ENCODE assay signal across 16 mouse cellular contexts in genomic region chr3:108014098-108014973, GRCm38 (mm10). TPM values are rescaled to one million over a fixed set of nuclear protein-coding genes. Genes with fewer than 3 reads are reported as not detected.
DNase-seq lines count a peak whose midpoint lies in the region; ATAC-seq and TF ChIP-seq lines count a peak whose summit lies in the region.
"Had no signal": no experiment of that assay in that cellular context is flagged by ENCODE, and none has a peak within 500 bp of the region (broad histone marks: within the 10 kb centered on the region; RNA-seq: fewer than 3 reads in every experiment).

No protein-coding gene starts in this region.

- 84% methylated on average over 7 of the region's 8 CpGs for WGBS in hindbrain, postnatal 0 days
- WGBS in hindbrain, embryonic 14.5 days = 88% methylated on average over 7 of the region's 8 CpGs
- 83% methylated on average over 7 of the region's 8 CpGs for WGBS in liver, postnatal 0 days (ENCODE audit: insufficient replicate concordance)

- peak overlapping the region; percentile 45; the same call in 1 of the 2 replicates for H3K27ac ChIP-seq in hindbrain, postnatal 0 days
- H3K27ac ChIP-seq in hindbrain, embryonic 14.5 days = no peak overlapping the region
- H3K27ac ChIP-seq in liver, postnatal 0 days (ENCODE audit: low read depth) = peak overlapping the region; percentile 86
- H3K27ac ChIP-seq: embryonic facial prominence, embryonic 10.5 days had no signal

- no peak for TF ChIP-seq CTCF in hindbrain, postnatal 0 days (IDR thresholded peaks at IDR 0.05; ENCODE audit: low read depth)
- TF ChIP-seq CTCF in liver, postnatal 0 days (IDR thresholded peaks at IDR 0.05; ENCODE audit: low read depth) = no peak

- no peaks in the 10 kb centered on the region for H3K36me3 ChIP-seq in hindbrain, postnatal 0 days (ENCODE audit: insufficient read depth, low read length)
- H3K36me3 ChIP-seq in hindbrain, embryonic 14.5 days (replicated peaks; ENCODE audit: control insufficient read depth, insufficient read depth) = no peaks in the 10 kb centered on the region
- no peaks in the 10 kb centered on the region for H3K36me3 ChIP-seq in liver, postnatal 0 days (replicated peaks; ENCODE audit: insufficient read depth, low read length)
- H3K36me3 ChIP-seq: embryonic facial prominence, embryonic 10.5 days; heart, embryonic 10.5 days had no signal

- no peaks in the 10 kb centered on the region for H3K9me3 ChIP-seq in hindbrain, postnatal 0 days (ENCODE audit: low read length)
- H3K9me3 ChIP-seq in hindbrain, embryonic 14.5 days (ENCODE audit: control insufficient read depth, low read length) = no peaks in the 10 kb centered on the region
- H3K9me3 ChIP-seq in liver, postnatal 0 days (ENCODE audit: low read length) = no peaks in the 10 kb centered on the region
- H3K9me3 ChIP-seq: embryonic facial prominence, embryonic 10.5 days; heart, embryonic 10.5 days had no signal

- no peaks in the 10 kb centered on the region for H3K27me3 ChIP-seq in hindbrain, postnatal 0 days (ENCODE audit: insufficient read depth, low read length)
- no peaks in the 10 kb centered on the region for H3K27me3 ChIP-seq in hindbrain, embryonic 14.5 days (ENCODE audit: control insufficient read depth, insufficient read depth, low read length)
- H3K27me3 ChIP-seq in liver, postnatal 0 days (ENCODE audit: insufficient read depth, low read length) = no peaks in the 10 kb centered on the region

- H3K4me3 ChIP-seq in hindbrain, postnatal 0 days (ENCODE audit: low read length) = no peak overlapping the region
- H3K4me3 ChIP-seq in hindbrain, embryonic 14.5 days (replicated peaks; ENCODE audit: low read length) = no peak overlapping the region
- H3K4me3 ChIP-seq in liver, postnatal 0 days (ENCODE audit: low read depth, low read length) = no peak overlapping the region
- H3K4me3 ChIP-seq: embryonic facial prominence, embryonic 10.5 days; heart, embryonic 10.5 days had no signal

- H3K4me1 ChIP-seq in hindbrain, postnatal 0 days (ENCODE audit: insufficient read depth, low read length) = peaks cover 16% of the 10 kb centered on the region
- peaks cover 9% of the 10 kb centered on the region; the same call in 1 of the 2 replicates for H3K4me1 ChIP-seq in hindbrain, embryonic 14.5 days (replicated peaks; ENCODE audit: control insufficient read depth, insufficient read depth, low read length)
- H3K4me1 ChIP-seq in liver, postnatal 0 days (ENCODE audit: insufficient read depth) = peaks cover 26% of the 10 kb centered on the region

- no peak overlapping the region for H3K9ac ChIP-seq in hindbrain, postnatal 0 days (replicated peaks; ENCODE audit: low read length)
- H3K9ac ChIP-seq in hindbrain, embryonic 14.5 days = no peak overlapping the region
- peak overlapping the region; percentile 26 for H3K9ac ChIP-seq in liver, postnatal 0 days (replicated peaks)

- TF ChIP-seq EP300 in liver, postnatal 0 days (IDR thresholded peaks at IDR 0.05; ENCODE audit: low read depth) = no peak

- no peak overlapping the region for H3K4me2 ChIP-seq in hindbrain, postnatal 0 days (ENCODE audit: low read depth, low read length)
- no peak overlapping the region for H3K4me2 ChIP-seq in hindbrain, embryonic 14.5 days (replicated peaks)
- peak overlapping the region; percentile 52 for H3K4me2 ChIP-seq in liver, postnatal 0 days (ENCODE audit: low read depth, low read length)

- ATAC-seq in hindbrain, postnatal 0 days = no peak
- no peak for ATAC-seq in hindbrain, embryonic 14.5 days (ENCODE audit: low FRiP score)
- ATAC-seq in liver, postnatal 0 days = no peak
- ATAC-seq: midbrain, embryonic 16.5 days had no signal

- no peak for DNase-seq in hindbrain, postnatal 0 days (ENCODE audit: low spot score)
- no peak for DNase-seq in hindbrain, embryonic 14.5 days (ENCODE audit: low spot score)
- peak; percentile 15 for DNase-seq in 3134 (ENCODE audit: extremely low read depth, insufficient read length, low spot score)
- peak; percentile 66 for DNase-seq in adipocyte (ENCODE audit: low spot score)
- DNase-seq in liver, postnatal 0 days = no peak
- no peak for DNase-seq in thymus, adult 18-20 months
- no peak for DNase-seq in MN1 (ENCODE audit: low spot score)
- DNase-seq: cerebellum, postnatal 10 days had no signal

RNA-seq across cellular contexts. Expression of gene Gstm1, which starts 3.4 kb away (rescaled TPM):
- 161 and 174 TPM in 2 replicates for total RNA-seq in hindbrain, postnatal 0 days (2014; rRNA removed)
- polyA plus RNA-seq in hindbrain, postnatal 0 days (2015; fragmentation: Nextera tagmentation; extraction: Ambion mirVana) = 429 and 453 TPM in 2 replicates
- polyA plus RNA-seq in hindbrain, embryonic 14.5 days (2014; fragmentation: Nextera tagmentation; extraction: Ambion mirVana) = 92.3 and 106 TPM in 2 replicates
- 188 and 211 TPM in 2 replicates for polyA plus RNA-seq in liver, postnatal 0 days (2015; fragmentation: Nextera tagmentation; extraction: Ambion mirVana)

RNA-seq across cellular contexts. Expression of gene Gstm2, which starts 28.1 kb away (rescaled TPM):
- total RNA-seq in hindbrain, postnatal 0 days (2014; rRNA removed) = 5.3 and 6.1 TPM in 2 replicates
- polyA plus RNA-seq in hindbrain, postnatal 0 days (2015; fragmentation: Nextera tagmentation; extraction: Ambion mirVana) = 18.7 and 20.0 TPM in 2 replicates
- 7.9 and 8.4 TPM in 2 replicates for polyA plus RNA-seq in hindbrain, embryonic 14.5 days (2014; fragmentation: Nextera tagmentation; extraction: Ambion mirVana)
- polyA plus RNA-seq in liver, postnatal 0 days (2015; fragmentation: Nextera tagmentation; extraction: Ambion mirVana) = 11.7 TPM in 2 replicates

RNA-seq across cellular contexts. Expression of gene Gstm4, which starts 30.4 kb away (rescaled TPM):
- total RNA-seq in hindbrain, postnatal 0 days (2014; rRNA removed) = 6.7 and 6.9 TPM in 2 replicates
- 22.5 and 23.0 TPM in 2 replicates for polyA plus RNA-seq in hindbrain, postnatal 0 days (2015; fragmentation: Nextera tagmentation; extraction: Ambion mirVana)
- polyA plus RNA-seq in hindbrain, embryonic 14.5 days (2014; fragmentation: Nextera tagmentation; extraction: Ambion mirVana) = 17.5 and 19.1 TPM in 2 replicates
- polyA plus RNA-seq in liver, postnatal 0 days (2015; fragmentation: Nextera tagmentation; extraction: Ambion mirVana) = 12.9 and 13.5 TPM in 2 replicates

RNA-seq across cellular contexts. Expression of gene Gstm3, which starts 45.3 kb away (rescaled TPM):
- total RNA-seq in hindbrain, postnatal 0 days (2014; rRNA removed) = not detected in 2 replicates
- 0.15 TPM in 1 of 2 replicates, not detected in the other for polyA plus RNA-seq in hindbrain, postnatal 0 days (2015; fragmentation: Nextera tagmentation; extraction: Ambion mirVana)
- not detected in 2 replicates for polyA plus RNA-seq in hindbrain, embryonic 14.5 days (2014; fragmentation: Nextera tagmentation; extraction: Ambion mirVana)
- polyA plus RNA-seq in liver, postnatal 0 days (2015; fragmentation: Nextera tagmentation; extraction: Ambion mirVana) = 1.9 and 2.0 TPM in 2 replicates
- total RNA-seq: left cerebral cortex, adult 18-20 months had no signal
- polyA plus RNA-seq: embryonic facial prominence, embryonic 10.5 days; hindbrain, embryonic 11.5 days; limb, embryonic 14.5 days; midbrain, embryonic 16.5 days; neural tube, embryonic 11.5 days; spleen, adult 2 months had no signal

Comparison
In these comparisons a context has a peak if more than half of its experiments do, and no peak if none do; other contexts are left out.
1. DNase-seq: peak in 3134 (single experiment) and adipocyte (single experiment); none in hindbrain, postnatal 0 days (single experiment), hindbrain, embryonic 14.5 days (single experiment), liver, postnatal 0 days (single experiment), thymus, adult 18-20 months (0 of 2) and MN1 (single experiment).